Mouse (Mus musculus) stomach, embryonic 14.5 days (tissue): Measurements from ENCODE around the gene Gm10770. TPM values are rescaled to one million over a fixed set of nuclear protein-coding genes. Genes with fewer than 3 reads are reported as not detected.
"Not testable (repeated sequence)": the region's sequence is repeated elsewhere in the genome, so short reads cannot be mapped to it uniquely, and the experiment has no call there.

Source experiments
- ATAC-seq: fragments of 200-750 bp; cut with Nextera tagmentation; 2 replicates; pipeline ENCODE4 v1.8.0; 2017; ENCODE audit warnings: low read depth, moderate TSS enrichment; ENCODE audit not compliant: insufficient number of reproducible peaks, insufficient read depth, low FRiP score
- H3K27ac ChIP-seq: fragments of 300-500 bp; sonication (generic); 2 replicates; pipeline ENCODE4 v1.5.1; 2014; ENCODE audit warnings: mild to moderate bottlenecking, low read length, moderate library complexity, mixed read lengths
- H3K27me3 ChIP-seq: fragments of 300-500 bp; sonication (generic); 2 replicates; pipeline ENCODE4 v1.6.1; 2014; ENCODE audit warnings: low read length, control low read depth, mixed read lengths; ENCODE audit not compliant: control insufficient read depth, insufficient read depth
- H3K36me3 ChIP-seq: fragments of 300-500 bp; sonication (generic); 2 replicates; pipeline ENCODE4 v1.6.1; 2014; ENCODE audit warnings: mild to moderate bottlenecking, control low read depth, low read length, moderate library complexity, mixed read lengths; ENCODE audit not compliant: control insufficient read depth, insufficient read depth
- H3K4me1 ChIP-seq: fragments of 300-500 bp; sonication (generic); 2 replicates; pipeline ENCODE4 v1.6.1; 2014; ENCODE audit warnings: low read length, control low read depth, mixed read lengths; ENCODE audit not compliant: control insufficient read depth, insufficient read depth
- H3K4me2 ChIP-seq: fragments of 300-500 bp; sonication (generic); replicated peaks from 2 replicates; pipeline ENCODE4 v1.6.1; 2014; ENCODE audit warnings: low read depth, low read length, control low read depth
- H3K4me3 ChIP-seq: fragments of 300-500 bp; sonication (generic); 2 replicates; pipeline ENCODE4 v1.5.1; 2014; ENCODE audit warnings: low read depth, low read length, control low read depth
- H3K9ac ChIP-seq: fragments of 300-500 bp; sonication (generic); replicated peaks from 2 replicates; pipeline ENCODE4 v1.6.1; 2014; ENCODE audit warnings: low read depth, mild to moderate bottlenecking, control low read depth, low read length, moderate library complexity, mixed read lengths
- H3K9me3 ChIP-seq: fragments of 300-500 bp; sonication (generic); 2 replicates; pipeline ENCODE4 v1.6.1; 2016; ENCODE audit warnings: low read depth, low read length, control low read depth; ENCODE audit not compliant: control insufficient read depth
- WGBS: fragments of 180-500 bp; shearing (Covaris S2); extraction: QIAGEN DNeasy Blood & Tissue Kit; methylation state at CpG from one replicate; pipeline ENCODE4 v1.1.7; 2014; 5-methylcytosine and 5-hydroxymethylcytosine counted together
- polyA plus RNA-seq: library from polyadenylated mRNA; unstranded; fragments of >200 nt; fragmentation: Nextera tagmentation; extraction: Ambion mirVana; gene quantifications from 2 replicates; pipeline ENCODE4 v1.2.1, GENCODE M21; 2014

Gene Gm10770
- polyA plus RNA-seq, 1 experiment from 2014 or later, result not detected

DNA sequence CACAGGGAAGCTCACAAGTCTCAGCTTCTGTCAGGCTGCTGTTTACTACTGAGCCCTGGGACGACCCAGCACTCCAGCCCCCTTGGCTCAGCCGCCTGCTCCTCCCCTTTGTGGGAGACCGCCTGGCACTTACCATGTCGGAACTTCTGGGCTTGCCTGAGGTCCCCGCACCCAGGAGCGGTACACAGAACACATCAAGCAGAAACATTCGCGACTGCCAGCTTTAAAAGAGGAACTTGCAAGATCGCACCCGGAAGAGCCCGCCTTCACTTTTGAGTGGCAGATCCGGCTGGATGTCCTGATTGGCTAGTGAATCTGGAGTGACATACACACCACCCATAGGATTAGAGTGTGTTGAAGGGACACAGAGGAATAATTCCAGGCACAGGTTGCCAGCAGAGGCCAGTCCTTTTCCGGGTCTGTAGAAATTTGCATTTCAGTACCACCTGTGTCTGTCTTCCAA lies 43.0 kb downstream of the Gm10770 start, which contains the start of gene Zfp120:
TSS of gene Zfp120 (minus strand) at position 274 of the 463 bp plus-strand sequence.
- peak within 1 kb of the TSS; percentile 48; the same call in 1 of the 2 replicates for H3K27ac ChIP-seq
- H3K4me1 ChIP-seq, result no peaks in the 10 kb centered on the region
- no peaks in the 10 kb centered on the region for H3K27me3 ChIP-seq
- no peaks in the 10 kb centered on the region for H3K9me3 ChIP-seq
- ATAC-seq, result peak; percentile 100
- H3K9ac ChIP-seq, result peak within 1 kb of the TSS; percentile 60; the same call in 1 of the 2 replicates
- peak within 1 kb of the TSS; percentile 61 for H3K4me2 ChIP-seq
- H3K4me3 ChIP-seq, result peak within 1 kb of the TSS; percentile 69
- H3K36me3 ChIP-seq, result no peaks in the 10 kb centered on the region
- under 1% methylated on average over 13 of the region's 13 CpGs for WGBS

DNA sequence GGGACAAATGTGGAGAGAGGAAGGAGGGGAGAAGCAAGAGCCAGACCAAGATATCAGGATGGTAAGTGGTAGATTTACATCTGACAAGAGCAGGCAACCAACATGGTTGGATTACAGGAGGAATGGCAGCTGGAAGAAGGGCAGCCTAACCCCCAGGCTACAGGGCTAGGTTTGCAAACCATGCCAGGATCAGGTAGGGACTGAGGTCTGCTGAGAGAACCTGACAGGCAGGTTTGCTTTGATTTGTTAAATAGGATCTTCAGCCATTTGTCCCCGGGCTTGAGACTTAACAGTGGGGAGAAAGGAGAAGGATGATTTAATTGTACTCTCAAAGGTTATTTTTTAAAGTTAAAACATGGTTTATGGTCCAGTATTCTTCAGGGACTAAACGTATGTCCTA lies 46.7 kb downstream of the Gm10770 start:
- H3K9ac ChIP-seq, result no peak overlapping the region
- ATAC-seq, result no peak
- 84% methylated on average over 2 of the region's 2 CpGs for WGBS

DNA sequence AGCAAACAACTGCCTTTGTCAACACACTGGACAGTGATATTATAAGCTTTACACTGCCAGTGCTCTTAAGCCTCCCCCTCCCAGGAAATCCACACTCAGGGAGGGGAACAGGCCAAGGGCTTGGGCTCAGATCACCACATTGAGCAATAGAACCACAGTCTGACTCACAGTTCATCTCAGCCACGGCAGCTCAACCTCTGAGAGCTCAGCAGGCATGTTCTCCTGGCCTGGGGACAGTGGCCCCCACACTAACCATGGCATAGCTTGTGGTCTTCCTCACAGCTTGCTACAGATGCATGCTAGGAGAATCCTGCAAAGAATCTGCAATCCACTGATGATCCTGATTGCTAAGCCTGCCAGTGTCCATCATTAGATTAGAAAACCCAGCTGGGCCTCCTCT lies 47.5 kb downstream of the Gm10770 start:
- H3K4me3 ChIP-seq, H3K27me3 ChIP-seq, H3K4me2 ChIP-seq, H3K4me1 ChIP-seq, H3K9ac ChIP-seq, H3K27ac ChIP-seq, H3K36me3 ChIP-seq, ATAC-seq, H3K9me3 ChIP-seq: not testable (repeated sequence)
- 73% methylated on average over 1 of the region's 1 CpGs for WGBS

More for the DNA sequence above, 46.7 kb downstream of the Gm10770 start:
- H3K9me3 ChIP-seq, result no peaks in the 10 kb centered on the region; the same call in 1 of the 2 replicates
- no peak overlapping the region for H3K27ac ChIP-seq
- no peaks in the 10 kb centered on the region for H3K4me1 ChIP-seq
- H3K4me2 ChIP-seq, result no peak overlapping the region
- H3K36me3 ChIP-seq, result no peaks in the 10 kb centered on the region; the same call in 1 of the 2 replicates
- H3K27me3 ChIP-seq, result no peaks in the 10 kb centered on the region
- no peak overlapping the region for H3K4me3 ChIP-seq

Other genes with a start within 250 kb of the Gm10770 start
- 9.3 and 10.5 TPM in 2 replicates for gene Zfp120, start 43.0 kb downstream of the Gm10770 start, polyA plus RNA-seq
- gene Gm14139, start 2.1 kb upstream of the Gm10770 start, polyA plus RNA-seq, result not detected in 2 replicates
- gene Zfp937, start 38.4 kb upstream of the Gm10770 start, polyA plus RNA-seq, result 10.7 TPM in 2 replicates
- 5.4 and 5.9 TPM in 2 replicates for gene Gm21994, start 75.9 kb upstream of the Gm10770 start, polyA plus RNA-seq
- not detected in 2 replicates for gene Gm14124, start 77.8 kb upstream of the Gm10770 start, polyA plus RNA-seq
- gene Gm10130, start 144.0 kb upstream of the Gm10770 start, polyA plus RNA-seq, result 3.0 and 3.1 TPM in 2 replicates
- gene 3300002I08Rik, start 183.1 kb upstream of the Gm10770 start, polyA plus RNA-seq, result 10.0 and 12.2 TPM in 2 replicates